Mouse (Mus musculus) heart, embryonic 14.5 days (tissue): Measurements from ENCODE around the gene Nmrk2. TPM values are rescaled to one million over a fixed set of nuclear protein-coding genes. Genes with fewer than 3 reads are reported as not detected.
"Not testable (repeated sequence)": the region's sequence is repeated elsewhere in the genome, so short reads cannot be mapped to it uniquely, and the experiment has no call there.

Experiments used
- ATAC-seq: fragments of 200-750 bp; cut with Nextera tagmentation; 2 replicates; pipeline ENCODE4 v1.8.0; 2017; ENCODE audit warnings: low read depth, moderate TSS enrichment; ENCODE audit not compliant: insufficient number of reproducible peaks, insufficient read depth, low FRiP score
- H3K27ac ChIP-seq, 2 experiments: fragments of 200-500 bp in 1 of 2; fragments of 300-500 bp in 1 of 2; sonication (generic) in 1 of 2; replicated peaks in 1 of 2; 2 replicates each; pipeline ENCODE4 v1.5.1; 2012 to 2014; ENCODE audit warnings: low read depth in 2 of 2, low read length in 2 of 2, control low read depth in 1 of 2, mild to moderate bottlenecking in 1 of 2, mixed read lengths in 1 of 2; ENCODE audit not compliant: control insufficient read depth in 1 of 2, insufficient read depth in 1 of 2
- H3K27me3 ChIP-seq: fragments of 300-500 bp; sonication (generic); 2 replicates; pipeline ENCODE4 v1.6.1; 2014; ENCODE audit warnings: mild to moderate bottlenecking, low read length, control low read depth; ENCODE audit not compliant: control insufficient read depth, insufficient read depth
- H3K36me3 ChIP-seq: fragments of 300-500 bp; sonication (generic); 2 replicates; pipeline ENCODE4 v1.6.1; 2014; ENCODE audit warnings: mild to moderate bottlenecking, control low read depth, low read length, mixed read lengths; ENCODE audit not compliant: control insufficient read depth, insufficient read depth
- H3K4me1 ChIP-seq, 2 experiments: fragments of 200-500 bp in 1 of 2; fragments of 300-500 bp in 1 of 2; sonication (generic) in 1 of 2; 2 replicates each; pipeline ENCODE4 v1.6.1; 2012 to 2014; ENCODE audit warnings: low read length in 2 of 2, control low read depth in 1 of 2, mixed read lengths in 1 of 2; ENCODE audit not compliant: control insufficient read depth in 2 of 2, insufficient read depth in 2 of 2
- H3K4me2 ChIP-seq: fragments of 300-500 bp; sonication (generic); 2 replicates; pipeline ENCODE4 v1.6.1; 2014; ENCODE audit warnings: mild to moderate bottlenecking, low read length
- H3K4me3 ChIP-seq, 2 experiments: fragments of 200-500 bp in 1 of 2; fragments of 300-500 bp in 1 of 2; sonication (generic) in 1 of 2; 2 replicates each; pipeline ENCODE4 v1.5.1; 2012 to 2014; ENCODE audit warnings: low read length in 2 of 2, mild to moderate bottlenecking in 2 of 2, control low read depth in 1 of 2, low read depth in 1 of 2, moderate library complexity in 1 of 2; ENCODE audit not compliant: control insufficient read depth in 1 of 2, insufficient read depth in 1 of 2
- H3K9ac ChIP-seq: fragments of 300-500 bp; sonication (generic); 2 replicates; pipeline ENCODE4 v1.6.1; 2014; ENCODE audit warnings: mild to moderate bottlenecking, low read length
- H3K9me3 ChIP-seq: fragments of 300-500 bp; sonication (generic); 2 replicates; pipeline ENCODE4 v1.6.1; 2016; ENCODE audit warnings: low read length, control low read depth; ENCODE audit not compliant: control insufficient read depth
- WGBS: fragments of 180-500 bp; shearing (Covaris S2); extraction: QIAGEN DNeasy Blood & Tissue Kit; methylation state at CpG from one replicate; pipeline ENCODE4 v1.1.7; 2014; 5-methylcytosine and 5-hydroxymethylcytosine counted together
- polyA plus RNA-seq: library from polyadenylated mRNA; unstranded; fragments of >200 nt; fragmentation: Nextera tagmentation; extraction: Ambion mirVana; gene quantifications from 2 replicates; pipeline ENCODE4 v1.2.1, GENCODE M21; 2014

Gene Nmrk2
- polyA plus RNA-seq, 1 experiment from 2014 or later, result 8.3 TPM

GRCm38 (mm10) chr10:81177491-81177925 lies 24.3 kb downstream of the Nmrk2 start:
- Histone ChIP-seq H3K9me3 (no peaks in the 10 kb centered on the region), H3K27me3 (no peaks in the 10 kb centered on the region), H3K4me1 (peaks cover 10 to 46% of the 10 kb centered on the region in 2 experiments; a peak in 3 of 4 replicates), H3K4me3 (peak overlapping the region; percentile 81 to 90), H3K4me2 (peak overlapping the region; percentile 95), H3K27ac (peak overlapping the region; percentile 76 to 93), H3K36me3 (peaks cover 52% of the 10 kb centered on the region), H3K9ac (peak overlapping the region; percentile 98)
- 6% methylated on average over 16 of the region's 16 CpGs for WGBS
- ATAC-seq, result no peak

- WGBS, result under 1% methylated on average over 77 of the region's 77 CpGs
- Histone ChIP-seq H3K9me3 (no peaks in the 10 kb centered on the region), H3K27ac (peak within 1 kb of the TSS; percentile 76 to 93), H3K9ac (peak within 1 kb of the TSS; percentile 98), H3K4me3 (peak within 1 kb of the TSS; percentile 81 to 90), H3K36me3 (peaks cover 44% of the 10 kb centered on the region), H3K27me3 (no peaks in the 10 kb centered on the region), H3K4me1 (peaks cover 10 to 38% of the 10 kb centered on the region in 2 experiments; a peak in 3 of 4 replicates), H3K4me2 (peak within 1 kb of the TSS; percentile 95)
- ATAC-seq, result peak; percentile 73
Observed at GRCm38 (mm10) chr10:81176466-81177271, 25.2 kb downstream of the Nmrk2 start, which contains the start of gene Eef2. Gene Eef2 (plus strand): TSS chr10:81176631.

GRCm38 (mm10) chr10:81175936-81176465 lies 25.9 kb downstream of the Nmrk2 start:
- peaks cover 10 to 38% of the 10 kb centered on the region in 2 experiments; a peak in 3 of 4 replicates for H3K4me1 ChIP-seq
- H3K4me2 ChIP-seq, result peak overlapping the region; percentile 95
- H3K27ac ChIP-seq, result peak overlapping the region; percentile 40 to 93
- H3K9me3 ChIP-seq, result no peaks in the 10 kb centered on the region
- H3K36me3 ChIP-seq, result peaks cover 37% of the 10 kb centered on the region
- ATAC-seq, result no peak
- 3% methylated on average over 13 of the region's 13 CpGs for WGBS
- H3K27me3 ChIP-seq, result no peaks in the 10 kb centered on the region
- peak overlapping the region; percentile 39 to 90 for H3K4me3 ChIP-seq
- H3K9ac ChIP-seq, result peak overlapping the region; percentile 62

- H3K4me3 ChIP-seq, result peak overlapping the region in 1 of 2 experiments; percentile 37; a peak in 2 of 4 replicates
- H3K9me3 ChIP-seq, ATAC-seq, H3K27me3 ChIP-seq: not testable (repeated sequence)
- H3K36me3 ChIP-seq, result peaks cover 30% of the 10 kb centered on the region
- 23% methylated on average over 4 of the region's 4 CpGs for WGBS
- peak overlapping the region; percentile 61 for H3K9ac ChIP-seq
- peaks cover 10 to 38% of the 10 kb centered on the region in 2 experiments; a peak in 3 of 4 replicates for H3K4me1 ChIP-seq
- H3K27ac ChIP-seq, result peak overlapping the region in 1 of 2 experiments; percentile 93; a peak in 2 of 4 replicates
- H3K4me2 ChIP-seq, result peak overlapping the region; percentile 95
Observed at GRCm38 (mm10) chr10:81175345-81175701, 26.5 kb downstream of the Nmrk2 start.

GRCm38 (mm10) chr10:81174617-81175344 lies 27.1 kb downstream of the Nmrk2 start:
- Histone ChIP-seq H3K4me3 (peak overlapping the region; percentile 37 to 39), H3K27ac (peak overlapping the region in 1 of 2 experiments; percentile 93; a peak in 2 of 4 replicates), H3K4me1 (peaks cover 10 to 38% of the 10 kb centered on the region in 2 experiments; a peak in 3 of 4 replicates), H3K9ac (peak overlapping the region; percentile 61), H3K9me3 (no peaks in the 10 kb centered on the region), H3K27me3 (no peaks in the 10 kb centered on the region), H3K4me2 (peak overlapping the region; percentile 70), H3K36me3 (peaks cover 25% of the 10 kb centered on the region)
- peak; percentile 15; the same call in 1 of the 2 replicates for ATAC-seq
- 4% methylated on average over 29 of the region's 29 CpGs for WGBS

GRCm38 (mm10) chr10:81173132-81173531 lies 28.7 kb downstream of the Nmrk2 start:
- Histone ChIP-seq H3K9me3 (no peaks in the 10 kb centered on the region), H3K36me3 (peaks cover 9% of the 10 kb centered on the region), H3K4me3 (no peak overlapping the region), H3K9ac (peak overlapping the region; percentile 69), H3K4me1 (peaks cover 11 to 30% of the 10 kb centered on the region in 2 experiments; a peak in 3 of 4 replicates), H3K4me2 (peak overlapping the region; percentile 50), H3K27me3 (no peaks in the 10 kb centered on the region), H3K27ac (peak overlapping the region; percentile 74 to 88)
- 5% methylated on average over 21 of the region's 21 CpGs for WGBS
- no peak for ATAC-seq

GRCm38 (mm10) chr10:81169411-81169900 lies 32.4 kb downstream of the Nmrk2 start:
- H3K27me3 ChIP-seq, H3K27ac ChIP-seq, H3K4me2 ChIP-seq, H3K4me3 ChIP-seq, H3K9me3 ChIP-seq, ATAC-seq, H3K36me3 ChIP-seq, H3K9ac ChIP-seq: not testable (repeated sequence)
- peaks cover 13 to 21% of the 10 kb centered on the region in 2 experiments for H3K4me1 ChIP-seq
- 50% methylated on average over 6 of the region's 14 CpGs for WGBS
